Mouse (Mus musculus): ENCODE results near the gene Tmem237. TPM values are rescaled to one million over a fixed set of nuclear protein-coding genes. Genes with fewer than 3 reads are reported as not detected.

Tmem237 gene
- polyA plus RNA-seq, 1 experiment from 2014 or later, result 5.8 TPM

DNA sequence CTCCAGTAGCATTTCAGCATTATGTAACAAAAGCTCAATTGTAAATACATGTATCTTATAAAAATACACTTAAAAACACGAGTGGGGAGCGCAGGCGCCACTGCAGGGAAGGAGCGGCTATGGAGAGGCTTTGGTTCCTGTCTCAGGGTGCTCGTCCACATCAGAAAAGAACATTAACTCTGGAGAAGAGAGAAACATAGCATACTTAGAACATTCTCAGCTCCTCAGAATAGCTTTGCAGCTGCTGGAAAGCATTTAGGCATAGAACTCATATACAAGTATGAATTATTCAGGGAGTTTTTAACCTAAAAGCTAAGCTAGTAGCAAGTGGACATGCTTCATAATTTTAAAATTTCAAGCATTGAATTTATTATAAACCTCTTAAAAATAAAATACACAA, 19.2 kb downstream of the Tmem237 start:
- no peak for ATAC-seq (ENCODE audit: insufficient read depth)
- Histone ChIP-seq H3K9me3 (replicated peaks) (no peaks in the 10 kb centered on the region), H3K36me3 (replicated peaks) (no peaks in the 10 kb centered on the region), H3K27ac (replicated peaks) (no peak overlapping the region), H3K4me1 (replicated peaks) (no peaks in the 10 kb centered on the region), H3K27me3 (no peaks in the 10 kb centered on the region), H3K4me3 (replicated peaks) (no peak overlapping the region), H3K9ac (no peak overlapping the region), H3K4me2 (no peak overlapping the region)
- WGBS (ENCODE audit: insufficient replicate concordance), result 78% methylated on average over 5 of the region's 5 CpGs

DNA sequence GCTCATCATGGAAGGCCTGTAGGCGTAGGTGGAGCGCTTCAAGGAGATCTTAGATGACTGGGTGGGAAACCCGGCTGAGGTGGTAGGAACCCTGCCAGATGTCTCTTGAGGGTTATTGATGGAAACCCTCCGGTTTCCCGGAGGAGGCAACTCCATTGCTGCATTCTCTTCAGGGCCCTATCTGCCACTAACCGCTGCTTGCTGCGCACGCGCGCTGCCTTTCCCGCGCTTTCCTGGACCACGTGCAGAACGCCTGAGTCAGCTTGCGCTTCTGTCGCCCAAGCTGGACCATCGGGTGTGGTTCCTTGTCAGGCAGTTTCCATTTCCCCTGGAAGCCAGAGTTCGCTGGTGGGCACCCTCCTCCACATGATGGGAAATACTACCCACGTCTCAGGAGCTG, 25.5 kb downstream of the Tmem237 start, which contains the start of gene C2cd6:
TSS of gene C2cd6 (minus strand) at position 196 of the 400 bp plus-strand sequence.
- Histone ChIP-seq H3K9me3 (replicated peaks) (no peaks in the 10 kb centered on the region), H3K4me2 (no peak within 1 kb of the TSS), H3K36me3 (replicated peaks) (no peaks in the 10 kb centered on the region), H3K27me3 (no peaks in the 10 kb centered on the region), H3K9ac (no peak within 1 kb of the TSS), H3K27ac (replicated peaks) (no peak within 1 kb of the TSS), H3K4me1 (replicated peaks) (no peaks in the 10 kb centered on the region), H3K4me3 (replicated peaks) (no peak within 1 kb of the TSS)
- no peak for ATAC-seq (ENCODE audit: insufficient read depth)
- 78% methylated on average over 19 of the region's 19 CpGs for WGBS (ENCODE audit: insufficient replicate concordance)

- Histone ChIP-seq H3K36me3 (replicated peaks) (no peaks in the 10 kb centered on the region), H3K9ac (no peak overlapping the region), H3K4me2 (no peak overlapping the region), H3K4me1 (replicated peaks) (no peaks in the 10 kb centered on the region), H3K9me3 (replicated peaks) (no peaks in the 10 kb centered on the region), H3K27me3 (no peaks in the 10 kb centered on the region), H3K27ac (replicated peaks) (no peak overlapping the region), H3K4me3 (replicated peaks) (no peak overlapping the region)
- no peak for ATAC-seq (ENCODE audit: insufficient read depth)
- 28% methylated on average over 3 of the region's 3 CpGs for WGBS (ENCODE audit: insufficient replicate concordance)
Measured at GRCm38 (mm10) chr1:59070867-59071266, 49.3 kb downstream of the Tmem237 start.

- Histone ChIP-seq H3K4me3 (replicated peaks) (no peak overlapping the region), H3K27me3 (no peaks in the 10 kb centered on the region), H3K9me3 (replicated peaks) (no peaks in the 10 kb centered on the region), H3K4me2 (no peak overlapping the region), H3K9ac (no peak overlapping the region), H3K36me3 (replicated peaks) (no peaks in the 10 kb centered on the region), H3K4me1 (replicated peaks) (no peaks in the 10 kb centered on the region), H3K27ac (replicated peaks) (no peak overlapping the region)
- ATAC-seq (ENCODE audit: insufficient read depth), result no peak
- 26% methylated on average over 3 of the region's 3 CpGs for WGBS (ENCODE audit: insufficient replicate concordance)
Measured at GRCm38 (mm10) chr1:59067976-59068375, 52.2 kb downstream of the Tmem237 start.

GRCm38 (mm10) chr1:59063697-59064096, 56.5 kb downstream of the Tmem237 start:
- Histone ChIP-seq H3K4me2 (no peak overlapping the region), H3K4me3 (replicated peaks) (no peak overlapping the region), H3K27me3 (no peaks in the 10 kb centered on the region), H3K4me1 (replicated peaks) (no peaks in the 10 kb centered on the region), H3K9me3 (replicated peaks) (no peaks in the 10 kb centered on the region), H3K9ac (no peak overlapping the region), H3K36me3 (replicated peaks) (no peaks in the 10 kb centered on the region), H3K27ac (replicated peaks) (no peak overlapping the region)
- ATAC-seq (ENCODE audit: insufficient read depth), result no peak
- 41% methylated on average over 3 of the region's 3 CpGs for WGBS (ENCODE audit: insufficient replicate concordance)

- no peak for ATAC-seq (ENCODE audit: insufficient read depth)
- H3K27ac ChIP-seq (replicated peaks), result no peak overlapping the region
Measured at GRCm38 (mm10) chr1:59056955-59057354, 63.3 kb downstream of the Tmem237 start.

GRCm38 (mm10) chr1:59051306-59051705, 68.9 kb downstream of the Tmem237 start:
- ATAC-seq (ENCODE audit: insufficient read depth), result no peak
- Histone ChIP-seq H3K27ac (replicated peaks) (no peak overlapping the region), H3K27me3 (no peaks in the 10 kb centered on the region), H3K9me3 (replicated peaks) (no peaks in the 10 kb centered on the region), H3K9ac (no peak overlapping the region), H3K36me3 (replicated peaks) (no peaks in the 10 kb centered on the region), H3K4me2 (no peak overlapping the region), H3K4me3 (replicated peaks) (no peak overlapping the region), H3K4me1 (replicated peaks) (no peaks in the 10 kb centered on the region)
- WGBS (ENCODE audit: insufficient replicate concordance), result 47% methylated on average over 2 of the region's 2 CpGs

More at GRCm38 (mm10) chr1:59056955-59057354, 63.3 kb downstream of the Tmem237 start:
- Histone ChIP-seq H3K4me1 (replicated peaks) (no peaks in the 10 kb centered on the region), H3K4me3 (replicated peaks) (no peak overlapping the region), H3K4me2 (no peak overlapping the region), H3K36me3 (replicated peaks) (no peaks in the 10 kb centered on the region), H3K9me3 (replicated peaks) (no peaks in the 10 kb centered on the region), H3K9ac (no peak overlapping the region), H3K27me3 (no peaks in the 10 kb centered on the region)
- 34% methylated on average over 2 of the region's 2 CpGs for WGBS (ENCODE audit: insufficient replicate concordance)

Other genes starting within 250 kb of the Tmem237 start
- gene Trak2, start 147.0 kb downstream of the Tmem237 start, polyA plus RNA-seq (2015; fragmentation: Nextera tagmentation; extraction: Ambion mirVana), result 53.1 and 57.4 TPM in 2 replicates
- gene Stradb, start 146.9 kb downstream of the Tmem237 start, polyA plus RNA-seq (2015; fragmentation: Nextera tagmentation; extraction: Ambion mirVana), result 48.9 and 51.7 TPM in 2 replicates
- gene C2cd6, start 25.5 kb downstream of the Tmem237 start, polyA plus RNA-seq (2015; fragmentation: Nextera tagmentation; extraction: Ambion mirVana), result not detected in 2 replicates
- 0.17 and 0.28 TPM in 2 replicates for gene Mpp4, start 43.0 kb upstream of the Tmem237 start, polyA plus RNA-seq (2015; fragmentation: Nextera tagmentation; extraction: Ambion mirVana)
- gene Als2, start 116.8 kb upstream of the Tmem237 start, polyA plus RNA-seq (2015; fragmentation: Nextera tagmentation; extraction: Ambion mirVana), result 5.7 and 6.6 TPM in 2 replicates
- not detected in 2 replicates for gene Cdk15, start 136.5 kb upstream of the Tmem237 start, polyA plus RNA-seq (2015; fragmentation: Nextera tagmentation; extraction: Ambion mirVana)

Data from liver, embryonic 15.5 days (tissue).